Mouse (Mus musculus) C2C12 (cell line): ENCODE measurements around the gene Ccdc40.

Experiments used
- CEBPB ChIP-seq: IDR thresholded peaks from one replicate; pipeline ENCODE4 v1.6.1; 2011; ENCODE audit warnings: low read depth, mild to moderate bottlenecking, control low read depth, moderate library complexity
- CTCF ChIP-seq: IDR thresholded peaks from one replicate; pipeline ENCODE4 v1.5.1; 2011; ENCODE audit not compliant: control insufficient read depth, insufficient read depth, insufficient read length
- MAX ChIP-seq: IDR thresholded peaks from one replicate; pipeline ENCODE4 v1.6.1; 2011; ENCODE audit warnings: mild to moderate bottlenecking, control low read depth
- MYOD1 ChIP-seq: IDR thresholded peaks from one replicate; pipeline ENCODE4 v1.6.1; 2011; ENCODE audit warnings: low read depth; ENCODE audit not compliant: control insufficient read depth, insufficient read length
- MYOG ChIP-seq: IDR thresholded peaks from one replicate; pipeline ENCODE4 v1.6.1; 2011; ENCODE audit not compliant: control insufficient read depth, insufficient read length; ENCODE audit errors: extremely low read depth
- USF1 ChIP-seq: IDR thresholded peaks from one replicate; pipeline ENCODE4 v1.6.1; 2011; ENCODE audit warnings: low read depth, mild to moderate bottlenecking, control low read depth, moderate library complexity

DNA sequence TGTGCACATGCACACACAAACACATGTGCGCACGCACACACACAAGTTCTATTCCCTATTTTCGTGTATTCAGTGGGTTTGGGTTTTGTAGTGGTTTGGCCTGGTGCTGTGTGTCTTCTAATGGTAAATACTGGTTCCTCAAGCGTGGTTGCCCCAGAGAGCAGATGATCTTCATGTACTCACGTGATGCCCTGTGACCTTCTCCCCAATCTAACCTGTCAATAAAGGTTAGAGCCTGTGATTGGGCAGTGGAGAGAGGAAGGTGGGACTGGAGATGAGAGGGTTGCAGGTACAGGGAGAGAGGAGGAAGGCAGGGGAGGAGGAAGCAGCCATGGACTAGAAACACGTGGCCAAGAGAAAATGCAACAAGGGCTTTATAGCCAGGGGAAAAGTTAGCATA is 10.5 kb upstream of the Ccdc40 start:
- no peak for TF ChIP-seq MYOG
- no peak for TF ChIP-seq CTCF
- no peak for TF ChIP-seq MAX
- no peak for TF ChIP-seq MYOD1
- TF ChIP-seq CEBPB: no peak
- no peak for TF ChIP-seq USF1
